Mouse (Mus musculus): Measurements from ENCODE around the gene Lrba. TPM values are rescaled to one million over a fixed set of nuclear protein-coding genes. Genes with fewer than 3 reads are reported as not detected.

The Lrba gene
- total and polyA plus RNA-seq, 3 experiments, result 12.3 to 22.6 (median 13.8) TPM

DNA sequence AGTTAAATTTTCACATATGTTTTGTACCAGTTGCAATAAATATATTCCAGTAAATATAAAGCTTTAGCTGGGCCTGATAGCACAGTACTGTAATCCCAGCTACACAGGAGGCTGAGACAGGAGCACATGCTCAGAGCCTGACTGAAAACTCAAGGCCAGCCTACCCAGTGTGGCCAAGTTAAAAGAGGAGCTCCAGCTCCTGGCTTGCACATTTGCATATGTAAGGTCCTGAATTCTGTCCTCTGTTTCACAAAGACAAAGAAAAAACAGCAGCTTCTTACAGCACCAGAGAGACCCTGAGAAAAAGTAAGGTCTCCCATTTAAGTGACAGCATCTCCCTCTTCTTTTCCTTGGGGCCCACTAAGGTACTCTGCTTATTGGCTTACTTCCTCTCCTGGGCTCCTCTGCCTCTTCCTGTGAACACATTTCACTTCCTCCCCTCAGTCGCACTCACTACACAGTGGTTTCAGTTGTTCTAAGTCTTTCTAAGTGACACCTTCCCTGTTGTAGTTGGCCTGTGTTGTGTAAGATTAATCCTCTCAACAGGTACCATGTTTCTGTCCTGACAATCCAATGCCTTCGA, 453.2 kb downstream of the Lrba start (continued):
- TF ChIP-seq JUN (IDR thresholded peaks at IDR 0.05; ENCODE audit: insufficient read depth, low read depth, low read length), result no peak
- no peak for TF ChIP-seq ZKSCAN1 (IDR thresholded peaks at IDR 0.05; ENCODE audit: borderline replicate concordance, low read depth, low read length)
- no peak for TF ChIP-seq RCOR1 (conservative IDR thresholded peaks at IDR 0.05; ENCODE audit: low read depth, low read length)
- TF ChIP-seq TCF12 (IDR thresholded peaks at IDR 0.05; ENCODE audit: low read depth, low read length), result 0 out of 2 replicates have a peak, but pooled peaks have one; percentile 30
- peak; percentile 54; the same call in 1 of the 2 replicates for TF ChIP-seq EP300 (IDR thresholded peaks at IDR 0.05; ENCODE audit: low read length)
- no peak for TF ChIP-seq SIN3A (IDR thresholded peaks at IDR 0.05; ENCODE audit: low read length)
- TF ChIP-seq ELF1 (IDR thresholded peaks at IDR 0.05; ENCODE audit: low read depth, low read length), result peak; percentile 63; the same call in 1 of the 2 replicates
- peak; percentile 82 for TF ChIP-seq IRF4 (IDR thresholded peaks at IDR 0.05; ENCODE audit: low read depth, low read length)
- no peak for TF ChIP-seq ETS1 (conservative IDR thresholded peaks at IDR 0.05; ENCODE audit: low read depth, low read length)
- TF ChIP-seq MYC (IDR thresholded peaks at IDR 0.05; ENCODE audit: low read depth, low read length), result peak; percentile 54; the same call in 1 of the 2 replicates
- TF ChIP-seq MAZ (IDR thresholded peaks at IDR 0.05; ENCODE audit: low read depth, low read length), result no peak
- no peak for TF ChIP-seq CHD2 (IDR thresholded peaks at IDR 0.05; ENCODE audit: low read length)
- no peak for TF ChIP-seq GABPA (IDR thresholded peaks at IDR 0.05; ENCODE audit: insufficient replicate concordance, low read depth, low read length)
- TF ChIP-seq CHD1 (IDR thresholded peaks at IDR 0.05; ENCODE audit: low read depth, low read length), result no peak

GRCm38 (mm10) chr3:86687571-86688209, 463.2 kb downstream of the Lrba start:
- Histone ChIP-seq H3K36me3 (replicated peaks in 1 of 2; ENCODE audit: control insufficient read depth in 1 of 2, insufficient read depth in 1 of 2, low read length in 1 of 2) (no peaks in the 10 kb centered on the region), H3K4me1 (ENCODE audit: control insufficient read depth in 1 of 2, insufficient read depth in 2 of 2) (peaks cover 4 to 8% of the 10 kb centered on the region in 2 experiments), H3K4me2 (ENCODE audit: insufficient read depth, low read depth, poor library complexity, severe bottlenecking) (no peak overlapping the region), H3K4me3 (replicated peaks in 1 of 3; ENCODE audit: low read depth in 2 of 3, low read length in 2 of 3, poor library complexity in 1 of 3) (no peak overlapping the region), H3K79me2 (replicated peaks; ENCODE audit: control insufficient read depth, extremely low read depth, insufficient read depth, poor library complexity, severe bottlenecking) (no peaks in the 10 kb centered on the region), H3K9ac (ENCODE audit: insufficient read depth, low read depth) (no peak overlapping the region), H3K9me3 (replicated peaks; ENCODE audit: low read length) (no peaks in the 10 kb centered on the region), H3K27me3 (replicated peaks) (no peaks in the 10 kb centered on the region), H3K27ac (ENCODE audit: insufficient read depth, low read depth) (no peak overlapping the region)
- in situ Hi-C loops (cut with MboI; ENCODE audit: low pct_ligation_motif_present, low pct_unique_long_range_greater_than_20kb, low sequenced_read_pairs) (no loop called here), dilution Hi-C loops (cut with MboI; ENCODE audit: extremely low pct_ligation_motif_present, extremely low pct_unique_long_range_greater_than_20kb, low sequenced_read_pairs) (no loop called here)
- no peak for TF ChIP-seq ZC3H11A (IDR thresholded peaks at IDR 0.05; ENCODE audit: low read depth, low read length)
- TF ChIP-seq PAX5 (IDR thresholded peaks at IDR 0.05; ENCODE audit: low read length), result no peak
- no peak for TF ChIP-seq SIN3A (IDR thresholded peaks at IDR 0.05; ENCODE audit: low read length)
- no peak for TF ChIP-seq NRF1 (IDR thresholded peaks at IDR 0.05; ENCODE audit: low read depth, low read length)
- no peak for TF ChIP-seq ETS1 (conservative IDR thresholded peaks at IDR 0.05; ENCODE audit: low read depth, low read length)
- no peak for TF ChIP-seq HCFC1 (IDR thresholded peaks at IDR 0.05; ENCODE audit: low read depth, low read length)
- TF ChIP-seq TCF12 (IDR thresholded peaks at IDR 0.05; ENCODE audit: low read depth, low read length), result no peak
- TF ChIP-seq USF1 (IDR thresholded peaks at IDR 0.05; ENCODE audit: low read depth, low read length), result no peak
- no peak for TF ChIP-seq JUN (IDR thresholded peaks at IDR 0.05; ENCODE audit: insufficient read depth, low read depth, low read length)
- TF ChIP-seq BHLHE40 (IDR thresholded peaks at IDR 0.05; ENCODE audit: low read depth, low read length), result no peak
- TF ChIP-seq JUND (conservative IDR thresholded peaks at IDR 0.05; ENCODE audit: low read depth, low read length), result no peak
- TF ChIP-seq MXI1 (IDR thresholded peaks at IDR 0.05; ENCODE audit: low read depth, low read length), result no peak
- TF ChIP-seq CHD1 (IDR thresholded peaks at IDR 0.05; ENCODE audit: low read depth, low read length), result no peak
- TF ChIP-seq MAX (IDR thresholded peaks at IDR 0.05; ENCODE audit: low read length), result no peak
- TF ChIP-seq EP300 (IDR thresholded peaks at IDR 0.05; ENCODE audit: low read length), result no peak
- no peak for DNase-seq (ENCODE audit: extremely low read depth)

Data from CH12.LX (cell line).